Mouse (Mus musculus) stomach, postnatal 0 days (tissue): Measurements from ENCODE around the gene Eef1a1.
A peak's percentile ranks its signal among the peaks of the same experiment; 100 is the strongest.

Experiments used
- CTCF ChIP-seq: IDR thresholded peaks from 2 replicates; pipeline ENCODE4 v1.5.1; 2016; ENCODE audit warnings: antibody characterized with exemption, low read depth, mild to moderate bottlenecking, moderate library complexity
- EP300 ChIP-seq: optimal IDR thresholded peaks from 2 replicates; pipeline ENCODE3; 2016; ENCODE audit warnings: antibody characterized with exemption

- TF ChIP-seq CTCF (peak; percentile 74), EP300 (no peak)
Measured at GRCm38 (mm10) chr9:78477021-78477551, 11.9 kb downstream of the Eef1a1 start.
